Mouse (Mus musculus) retina, embryonic 14.5 days (tissue): ENCODE measurements around the gene Gm49510.

Experiments
- DNase-seq: peaks from one replicate; pipeline ENCODE4 v3.0.0-alpha.2; 2015; ENCODE audit warnings: low spot score

Gene Gm49510

DNA sequence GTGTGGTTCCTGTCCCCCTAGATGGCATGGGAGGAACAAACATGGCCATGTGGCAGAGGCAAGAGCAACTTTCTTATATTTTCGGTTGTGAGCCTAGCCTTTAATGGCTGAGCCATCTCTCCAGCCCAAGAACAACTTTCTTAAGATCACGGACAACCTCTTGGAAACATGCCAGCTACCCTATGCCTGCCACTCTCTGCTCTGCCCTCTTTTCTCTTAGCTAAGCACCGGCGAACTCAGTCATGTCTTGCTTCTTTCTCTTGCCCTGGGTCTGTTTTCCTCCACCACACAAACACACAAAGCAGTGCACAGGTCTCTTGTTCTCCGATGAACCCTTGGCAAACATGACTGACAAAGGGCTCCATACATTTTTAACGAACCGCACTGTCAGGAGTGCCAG lies 46.8 kb downstream of the Gm49510 start:
- DNase-seq, result no peak

DNA sequence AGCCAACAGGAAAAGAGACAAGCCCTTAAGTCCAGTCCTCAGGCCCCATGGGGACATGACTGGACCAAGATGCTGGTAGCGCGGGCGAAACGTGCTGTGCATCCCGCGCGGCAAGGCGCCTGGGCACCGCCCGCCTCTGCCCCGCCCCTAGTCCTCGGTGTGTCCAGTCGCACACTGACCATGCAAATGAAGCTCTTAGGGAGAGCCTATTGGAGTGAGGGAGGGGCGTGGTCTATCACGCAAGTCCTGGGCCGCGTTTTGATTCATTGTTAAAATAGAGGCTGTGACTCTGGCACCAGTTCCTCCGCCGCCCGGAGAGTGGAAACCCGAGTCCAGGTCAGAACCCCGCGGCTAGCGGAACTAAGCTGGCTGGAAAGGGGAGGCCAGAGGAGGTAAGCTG lies 48.2 kb downstream of the Gm49510 start, which contains the start of gene Triobp:
Gene Triobp (plus strand): TSS at position 68 of the 400 bp plus-strand sequence.
- DNase-seq, result peak; percentile 93

DNA sequence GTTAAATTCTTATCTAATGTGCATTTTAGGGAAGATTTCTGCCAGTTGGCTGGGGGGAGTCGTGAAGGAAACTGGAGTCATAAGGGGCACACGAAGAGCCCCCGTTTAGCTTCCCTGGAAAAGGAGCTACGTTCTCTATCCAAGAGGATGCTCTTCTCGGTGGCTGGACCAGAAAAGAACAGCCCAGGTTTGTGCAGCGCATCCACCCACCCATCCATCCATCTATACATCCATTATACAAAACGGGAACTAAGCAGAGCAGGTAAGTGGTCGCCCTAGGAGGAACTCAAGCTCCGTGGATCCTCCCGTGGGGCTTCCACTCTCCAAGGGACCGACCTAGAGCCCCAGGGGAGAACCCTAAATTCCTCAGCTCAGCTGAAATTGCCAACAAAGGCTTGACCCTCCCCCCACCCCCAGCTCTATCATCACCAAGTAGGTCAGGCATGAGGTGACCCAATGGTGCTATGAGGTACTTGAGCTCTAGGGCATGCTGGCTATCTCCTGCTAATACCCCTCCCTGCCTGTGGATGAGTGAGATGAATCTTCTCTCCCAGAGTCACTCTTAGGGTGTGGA lies 48.8 kb downstream of the Gm49510 start:
- peak; percentile 32 for DNase-seq

DNA sequence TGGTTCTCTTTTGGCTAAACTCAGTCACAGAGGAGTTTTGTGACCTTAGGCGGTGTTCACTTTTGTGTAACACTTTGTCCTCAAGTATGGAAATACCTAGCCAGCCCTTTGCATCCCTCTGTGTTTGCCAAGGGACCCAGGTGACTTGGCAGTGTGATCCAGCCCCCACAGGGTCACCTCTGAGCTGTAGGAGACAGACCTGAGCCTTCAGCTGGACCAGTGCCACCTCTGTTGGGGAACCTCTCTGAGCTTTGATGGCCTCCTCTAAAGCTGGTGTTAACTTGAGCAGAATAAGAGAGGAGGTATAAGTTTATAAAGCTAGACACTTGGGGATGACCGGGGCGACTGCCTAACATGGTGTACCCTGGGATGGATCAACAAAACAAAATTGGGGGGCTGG lies 49.4 kb downstream of the Gm49510 start:
- DNase-seq, result no peak

GRCm38 (mm10) chr15:78955663-78956062 lies 56.2 kb downstream of the Gm49510 start:
- DNase-seq, result no peak

DNA sequence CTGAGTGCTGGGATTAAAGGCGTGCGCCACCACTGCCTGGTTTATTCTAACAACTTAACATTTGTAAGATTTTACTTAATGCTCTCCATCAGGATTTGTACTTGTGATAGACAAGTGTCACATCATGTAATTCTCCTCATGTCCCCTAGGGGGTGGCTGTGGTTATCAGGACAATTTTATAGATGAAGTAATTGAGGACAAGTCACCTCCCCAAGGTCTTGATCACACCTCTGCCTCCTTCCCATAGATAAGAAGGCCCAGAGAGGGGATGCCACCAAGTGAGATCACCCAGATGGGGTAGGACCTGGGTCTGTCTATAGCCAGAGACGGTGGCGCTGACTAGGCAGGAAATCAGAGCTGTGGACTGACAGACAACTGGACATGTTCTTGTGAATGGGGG lies 56.9 kb downstream of the Gm49510 start:
- peak; percentile 57 for DNase-seq

DNA sequence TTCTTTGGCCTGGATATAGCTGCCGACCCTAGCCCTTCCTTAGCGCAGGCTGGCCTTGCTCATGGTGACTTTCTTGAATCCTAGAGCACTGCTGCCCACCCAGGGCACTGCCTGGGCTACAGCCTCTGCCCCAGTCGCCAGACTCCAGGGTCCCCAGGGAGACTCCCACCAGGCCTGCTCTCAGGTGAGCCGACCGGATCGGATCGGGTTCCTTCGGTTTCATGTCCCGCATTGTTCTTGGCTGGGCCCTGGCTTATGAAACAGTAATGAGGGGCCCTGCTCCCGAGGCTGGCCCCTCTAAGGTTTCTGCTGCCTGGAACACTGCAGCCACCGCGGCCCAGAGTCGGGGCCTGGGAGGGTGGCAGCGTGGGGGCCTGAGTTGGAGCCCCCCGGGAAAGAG lies 57.6 kb downstream of the Gm49510 start:
- no peak for DNase-seq

DNA sequence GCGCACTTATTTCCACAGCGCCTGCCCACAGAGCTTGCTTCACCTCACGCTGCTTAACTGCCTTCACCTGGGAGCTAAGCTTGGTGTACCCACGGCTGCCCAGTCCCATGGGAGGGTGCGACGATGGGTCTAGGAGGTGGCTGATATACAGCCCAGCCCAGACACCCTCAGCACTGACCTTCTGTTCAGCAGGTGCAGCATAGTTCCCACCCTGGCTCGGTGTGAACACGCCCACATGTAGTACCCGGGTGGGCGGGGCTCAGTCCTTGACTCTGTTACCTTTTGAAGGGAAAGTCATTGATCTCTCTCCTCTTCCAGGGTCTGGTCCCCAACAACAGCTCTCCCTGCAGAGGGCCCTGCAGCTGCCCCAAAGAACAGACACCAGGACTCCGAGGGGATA lies 60.1 kb downstream of the Gm49510 start:
- no peak for DNase-seq

DNA sequence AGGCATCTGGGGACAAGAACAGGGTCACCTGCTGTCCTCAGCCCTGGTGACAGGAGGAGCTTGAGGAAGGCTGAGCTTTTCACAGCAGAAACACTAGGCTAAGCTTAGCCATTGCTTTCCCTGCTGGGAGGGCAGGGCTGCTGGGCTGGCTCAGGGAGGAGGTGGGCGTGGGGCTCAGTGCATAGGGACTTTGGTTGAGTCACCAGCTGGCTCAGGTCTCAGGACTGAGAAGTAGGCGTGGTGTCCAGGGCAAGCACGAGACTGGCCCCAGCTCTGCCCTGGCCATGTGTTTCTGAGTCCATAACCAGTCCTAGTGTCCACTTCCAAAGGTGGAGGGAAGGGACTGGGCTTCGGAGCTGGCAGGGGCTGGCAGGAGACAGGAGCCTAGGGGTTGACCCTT lies 60.6 kb downstream of the Gm49510 start:
- DNase-seq, result no peak

GRCm38 (mm10) chr15:78962885-78963284 lies 63.4 kb downstream of the Gm49510 start:
- DNase-seq, result peak; percentile 96
